Mouse (Mus musculus) kidney, postnatal 0 days (tissue): ENCODE data around the gene Ubxn2a. TPM values are rescaled to one million over a fixed set of nuclear protein-coding genes. Genes with fewer than 3 reads are reported as not detected.
A peak's percentile ranks its signal among the peaks of the same experiment; 100 is the strongest.

Experiments used
- ATAC-seq: fragments of 200-750 bp; cut with Nextera tagmentation; replicated peaks from 2 replicates; pipeline ENCODE4 v1.8.0; 2017; ENCODE audit warnings: low read depth, moderate number of reproducible peaks, moderate TSS enrichment, moderate library complexity; ENCODE audit not compliant: low FRiP score
- DNase-seq: peaks from one replicate; pipeline ENCODE4 v3.0.0-alpha.2; 2016; ENCODE audit warnings: low spot score
- H3K27ac ChIP-seq: fragments of 300-500 bp; sonication (generic); 2 replicates; pipeline ENCODE4 v1.5.1; 2014; ENCODE audit warnings: mild to moderate bottlenecking
- H3K27me3 ChIP-seq: fragments of 300-500 bp; sonication (generic); 2 replicates; pipeline ENCODE4 v1.6.1; 2014; ENCODE audit warnings: low read length, mixed read lengths; ENCODE audit not compliant: insufficient read depth
- H3K36me3 ChIP-seq: fragments of 300-500 bp; sonication (generic); 2 replicates; pipeline ENCODE4 v1.6.1; 2014; ENCODE audit warnings: low read length, mixed read lengths; ENCODE audit not compliant: insufficient read depth
- H3K4me1 ChIP-seq: fragments of 300-500 bp; sonication (generic); replicated peaks from 2 replicates; pipeline ENCODE4 v1.6.1; 2014; ENCODE audit warnings: antibody characterized with exemption, low read length, mixed read lengths; ENCODE audit not compliant: insufficient read depth
- H3K4me2 ChIP-seq: fragments of 300-500 bp; sonication (generic); 2 replicates; pipeline ENCODE4 v1.6.1; 2014; ENCODE audit warnings: mild to moderate bottlenecking, low read length, moderate library complexity, mixed read lengths
- H3K4me3 ChIP-seq: fragments of 300-500 bp; sonication (generic); replicated peaks from 2 replicates; pipeline ENCODE4 v1.5.1; 2014; ENCODE audit warnings: low read depth, low read length
- H3K9ac ChIP-seq: fragments of 300-500 bp; sonication (generic); 2 replicates; pipeline ENCODE4 v1.6.1; 2014; ENCODE audit warnings: low read depth, low read length
- H3K9me3 ChIP-seq: fragments of 300-500 bp; sonication (generic); replicated peaks from 2 replicates; pipeline ENCODE4 v1.6.1; 2016; ENCODE audit warnings: low read length, inconsistent platforms, mixed read lengths
- CTCF ChIP-seq: IDR thresholded peaks from 2 replicates; pipeline ENCODE4 v1.5.1; 2016; ENCODE audit warnings: antibody characterized with exemption, low read depth, mild to moderate bottlenecking, moderate library complexity
- WGBS: fragments of 180-500 bp; shearing (Covaris S2); extraction: QIAGEN DNeasy Blood & Tissue Kit; methylation state at CpG from one replicate; pipeline ENCODE4 v1.1.7; 2014; 5-methylcytosine and 5-hydroxymethylcytosine counted together
- polyA plus RNA-seq: library from polyadenylated mRNA; unstranded; fragments of >200 nt; fragmentation: Nextera tagmentation; extraction: Ambion mirVana; gene quantifications from 2 replicates; pipeline ENCODE4 v1.2.1, GENCODE M21; 2015

The Ubxn2a gene
- polyA plus RNA-seq, 1 experiment from 2014 or later, result 30.2 TPM

DNA sequence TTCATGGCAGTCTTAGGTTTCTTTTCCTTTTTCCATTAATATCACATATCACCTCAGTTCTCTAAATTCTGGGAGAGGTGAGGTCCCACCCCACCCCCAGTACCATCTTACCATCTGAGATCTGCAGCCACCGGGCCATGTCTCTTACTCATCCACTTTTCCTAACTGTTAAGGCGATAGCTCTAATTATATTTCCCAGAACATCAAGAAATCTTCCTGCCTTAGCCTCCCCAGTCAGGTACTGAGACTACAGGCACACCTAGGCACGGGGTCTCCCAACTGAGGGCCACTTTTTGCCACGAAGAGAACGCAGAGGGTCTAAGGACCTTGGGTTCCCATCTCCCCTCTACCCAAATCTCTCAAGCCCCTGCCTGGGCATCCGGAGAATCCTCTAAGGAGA lies 34.0 kb downstream of the Ubxn2a start:
- no peak overlapping the region for H3K9ac ChIP-seq
- ATAC-seq (no peak), DNase-seq (no peak)
- 82% methylated on average over 6 of the region's 6 CpGs for WGBS
- H3K4me3 ChIP-seq, result no peak overlapping the region
- no peak overlapping the region for H3K4me2 ChIP-seq
- no peaks in the 10 kb centered on the region for H3K9me3 ChIP-seq
- 0 out of 2 replicates have a peak, but pooled peaks cover 5% of the 10 kb centered on the region for H3K4me1 ChIP-seq
- H3K27ac ChIP-seq, result no peak overlapping the region
- no peak for TF ChIP-seq CTCF
- no peaks in the 10 kb centered on the region for H3K36me3 ChIP-seq
- no peaks in the 10 kb centered on the region for H3K27me3 ChIP-seq

DNA sequence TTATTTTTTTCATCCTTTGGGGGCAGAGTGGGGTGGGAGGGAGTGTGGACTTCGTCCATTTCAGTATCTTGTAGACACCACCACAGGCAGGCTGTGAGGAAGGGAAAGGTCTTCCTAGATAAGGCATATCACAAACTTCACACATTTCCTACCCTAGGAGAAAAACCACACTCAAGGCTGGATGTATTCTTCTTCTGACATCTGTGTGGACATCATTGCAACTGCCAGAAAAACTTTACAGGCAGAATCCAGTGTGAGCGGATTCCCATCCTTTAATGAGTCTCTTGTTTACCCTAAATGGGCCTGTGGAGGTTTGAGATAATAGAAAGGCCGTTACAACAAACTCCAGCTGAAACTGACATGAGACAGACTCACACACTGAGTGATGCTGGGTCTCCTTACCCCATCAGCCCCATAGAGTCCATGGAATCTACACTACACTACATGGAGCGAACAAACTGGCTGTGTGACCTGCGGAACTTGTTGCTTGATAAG lies 34.5 kb downstream of the Ubxn2a start:
- no peak for TF ChIP-seq CTCF
- Histone ChIP-seq H3K36me3 (no peaks in the 10 kb centered on the region), H3K27ac (no peak overlapping the region), H3K4me2 (no peak overlapping the region), H3K9me3 (no peaks in the 10 kb centered on the region), H3K4me3 (no peak overlapping the region), H3K4me1 (0 out of 2 replicates have a peak, but pooled peaks cover 5% of the 10 kb centered on the region), H3K9ac (no peak overlapping the region), H3K27me3 (no peaks in the 10 kb centered on the region)
- ATAC-seq (no peak), DNase-seq (no peak)
- WGBS, result 76% methylated on average over 5 of the region's 5 CpGs

DNA sequence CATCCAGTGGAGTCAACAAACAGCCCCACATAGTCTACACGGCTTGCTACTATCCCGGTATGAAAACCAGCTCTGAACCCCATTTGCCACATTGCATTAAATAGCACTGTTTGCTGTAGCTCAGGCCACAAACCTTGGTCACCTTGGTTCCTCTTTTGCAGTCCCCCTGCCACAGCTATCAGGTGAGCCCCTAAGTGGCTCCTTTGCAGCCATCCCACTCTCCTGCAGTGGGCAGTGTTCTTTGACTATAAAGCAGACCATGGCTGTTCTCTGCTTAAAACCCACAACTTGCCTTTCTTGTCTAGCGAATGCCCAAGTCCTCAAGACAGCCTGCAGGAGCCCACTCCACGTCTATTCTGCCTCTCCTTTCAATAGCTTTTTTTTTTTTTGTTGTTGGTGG lies 35.2 kb downstream of the Ubxn2a start:
- Histone ChIP-seq H3K9me3 (no peaks in the 10 kb centered on the region), H3K4me2 (no peak overlapping the region), H3K4me3 (no peak overlapping the region), H3K9ac (no peak overlapping the region), H3K27ac (no peak overlapping the region), H3K27me3 (no peaks in the 10 kb centered on the region), H3K36me3 (no peaks in the 10 kb centered on the region), H3K4me1 (0 out of 2 replicates have a peak, but pooled peaks cover 5% of the 10 kb centered on the region)
- peak; percentile 26; the same call in 1 of the 2 replicates for TF ChIP-seq CTCF
- no peak for DNase-seq
- WGBS, result 59% methylated on average over 4 of the region's 4 CpGs
- no peak for ATAC-seq

DNA sequence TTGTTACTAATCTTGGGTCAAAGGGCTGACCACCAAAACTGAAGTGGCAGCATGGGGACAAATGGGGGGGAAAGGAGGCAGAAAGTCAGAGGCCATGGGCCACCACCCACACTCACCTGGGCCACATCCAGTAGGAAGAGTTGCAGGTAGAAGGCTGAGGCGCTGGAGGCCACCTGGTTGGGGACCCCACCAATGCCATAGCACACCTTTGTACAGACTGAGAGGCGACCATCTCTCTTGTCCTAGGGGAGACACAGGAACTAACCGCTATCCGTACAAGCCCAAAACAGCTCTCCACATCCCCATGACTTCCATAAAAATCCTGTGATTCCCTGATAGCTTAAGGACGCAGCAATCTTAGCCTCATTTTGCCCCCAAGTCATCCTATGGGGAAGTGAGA lies 36.2 kb downstream of the Ubxn2a start:
- WGBS, result 87% methylated on average over 5 of the region's 5 CpGs
- Histone ChIP-seq H3K27ac (no peak overlapping the region), H3K9ac (no peak overlapping the region), H3K9me3 (no peaks in the 10 kb centered on the region), H3K36me3 (no peaks in the 10 kb centered on the region), H3K27me3 (no peaks in the 10 kb centered on the region), H3K4me3 (no peak overlapping the region), H3K4me2 (no peak overlapping the region), H3K4me1 (0 out of 2 replicates have a peak, but pooled peaks cover 5% of the 10 kb centered on the region)
- no peak for TF ChIP-seq CTCF
- ATAC-seq (no peak), DNase-seq (no peak)

DNA sequence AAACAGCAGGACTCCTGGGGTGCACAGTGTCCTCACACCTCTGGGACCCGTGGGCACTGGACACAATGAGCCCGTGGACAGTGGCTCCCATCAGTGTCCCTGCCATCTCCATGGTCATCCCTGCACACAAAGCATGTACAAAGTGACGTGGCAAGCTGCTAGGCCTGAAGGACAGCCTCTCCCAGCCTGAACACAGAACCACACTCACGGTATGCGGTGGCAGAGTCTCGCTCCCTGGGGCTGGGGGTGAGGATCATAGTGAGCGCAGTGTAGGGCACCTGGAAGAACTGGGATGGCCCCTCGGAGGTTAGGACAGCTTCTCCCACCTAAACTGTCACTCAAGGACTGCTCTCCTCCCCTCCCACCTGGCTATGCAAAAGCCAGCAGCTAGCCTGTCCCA lies 38.6 kb downstream of the Ubxn2a start:
- 79% methylated on average over 8 of the region's 8 CpGs for WGBS
- Histone ChIP-seq H3K9ac (no peak overlapping the region), H3K4me3 (no peak overlapping the region), H3K27me3 (no peaks in the 10 kb centered on the region), H3K9me3 (no peaks in the 10 kb centered on the region), H3K4me2 (no peak overlapping the region), H3K4me1 (peaks cover under 1% of the 10 kb centered on the region; the same call in 1 of the 2 replicates), H3K27ac (no peak overlapping the region), H3K36me3 (no peaks in the 10 kb centered on the region)
- DNase-seq, result no peak
- no peak for TF ChIP-seq CTCF
- ATAC-seq, result no peak

DNA sequence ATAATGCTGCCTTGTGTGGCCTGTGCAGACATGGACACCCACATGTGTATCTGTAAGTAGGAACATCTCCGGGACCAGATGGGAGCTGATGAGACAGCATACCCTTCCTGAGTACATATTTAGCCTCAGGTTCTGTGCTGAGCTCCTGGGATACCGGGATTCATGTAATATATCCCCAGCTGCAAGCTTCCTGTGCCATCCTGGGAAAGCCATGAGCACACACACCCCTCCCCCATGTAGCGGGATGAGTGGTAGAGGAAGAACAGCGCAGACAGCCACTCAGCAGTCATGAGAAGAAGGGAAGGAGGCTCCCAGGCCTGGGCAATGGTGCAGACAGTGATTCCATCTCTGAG lies 43.2 kb downstream of the Ubxn2a start:
- no peak for TF ChIP-seq CTCF
- H3K4me1 ChIP-seq, result peaks cover 9% of the 10 kb centered on the region; the same call in 1 of the 2 replicates
- H3K9me3 ChIP-seq, result no peaks in the 10 kb centered on the region
- DNase-seq (no peak), ATAC-seq (no peak)
- H3K27me3 ChIP-seq, result no peaks in the 10 kb centered on the region
- 70% methylated on average over 4 of the region's 4 CpGs for WGBS
- no peak overlapping the region for H3K27ac ChIP-seq
- H3K4me3 ChIP-seq, result no peak overlapping the region
- H3K4me2 ChIP-seq, result no peak overlapping the region
- H3K36me3 ChIP-seq, result no peaks in the 10 kb centered on the region
- no peak overlapping the region for H3K9ac ChIP-seq

DNA sequence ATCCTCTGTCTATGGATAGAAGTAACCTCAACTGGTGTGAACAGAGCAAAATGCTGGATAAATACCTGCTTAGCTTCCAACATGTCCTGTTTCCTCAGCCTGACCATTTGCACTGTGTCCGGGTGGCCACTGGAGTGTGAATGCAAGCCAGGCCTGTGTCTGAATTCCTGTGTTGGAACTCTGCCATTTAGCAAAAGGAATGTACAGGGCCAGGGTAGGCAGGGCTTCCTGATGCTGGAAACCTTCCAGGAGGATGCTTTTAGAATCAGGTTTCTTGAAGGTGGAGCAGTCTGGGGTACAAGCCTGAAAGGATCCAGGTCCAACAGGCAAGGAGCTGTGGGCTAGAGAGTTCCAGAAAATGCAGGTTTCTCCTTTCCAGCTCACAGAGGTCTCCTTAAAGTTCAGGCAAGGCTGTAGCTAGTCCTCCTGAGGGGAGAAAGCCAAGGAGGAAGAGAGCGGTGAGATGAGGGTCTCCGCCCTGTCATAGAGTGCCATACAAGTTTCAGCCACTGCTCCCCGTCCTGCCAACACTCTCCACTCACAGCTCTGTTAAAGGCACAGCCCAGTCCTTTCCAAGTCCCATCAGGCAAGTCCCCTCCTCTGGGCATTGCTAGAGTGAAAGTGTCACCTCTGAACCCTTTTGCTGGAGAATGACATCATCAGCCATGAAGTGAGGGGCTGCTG lies 43.7 kb downstream of the Ubxn2a start:
- Histone ChIP-seq H3K36me3 (no peaks in the 10 kb centered on the region), H3K9me3 (no peaks in the 10 kb centered on the region), H3K4me2 (no peak overlapping the region), H3K4me1 (peaks cover 9% of the 10 kb centered on the region; the same call in 1 of the 2 replicates), H3K9ac (no peak overlapping the region), H3K27me3 (no peaks in the 10 kb centered on the region), H3K4me3 (no peak overlapping the region), H3K27ac (no peak overlapping the region)
- ATAC-seq, result peak; percentile 88
- TF ChIP-seq CTCF, result no peak
- WGBS, result 52% methylated on average over 4 of the region's 4 CpGs
- DNase-seq, result peak; percentile 79
